Mouse (Mus musculus) heart, embryonic 14.5 days (tissue): ENCODE measurements around the gene Btbd2. TPM values are rescaled to one million over a fixed set of nuclear protein-coding genes. Genes with fewer than 3 reads are reported as not detected.

Experiments
- ATAC-seq: fragments of 200-750 bp; cut with Nextera tagmentation; 2 replicates; pipeline ENCODE4 v1.8.0; 2017; ENCODE audit warnings: low read depth, moderate TSS enrichment; ENCODE audit not compliant: insufficient number of reproducible peaks, insufficient read depth, low FRiP score
- H3K27ac ChIP-seq, 2 experiments: fragments of 200-500 bp in 1 of 2; fragments of 300-500 bp in 1 of 2; sonication (generic) in 1 of 2; replicated peaks in 1 of 2; 2 replicates each; pipeline ENCODE4 v1.5.1; 2012 to 2014; ENCODE audit warnings: low read depth in 2 of 2, low read length in 2 of 2, control low read depth in 1 of 2, mild to moderate bottlenecking in 1 of 2, mixed read lengths in 1 of 2; ENCODE audit not compliant: control insufficient read depth in 1 of 2, insufficient read depth in 1 of 2
- H3K27me3 ChIP-seq: fragments of 300-500 bp; sonication (generic); 2 replicates; pipeline ENCODE4 v1.6.1; 2014; ENCODE audit warnings: mild to moderate bottlenecking, low read length, control low read depth; ENCODE audit not compliant: control insufficient read depth, insufficient read depth
- H3K36me3 ChIP-seq: fragments of 300-500 bp; sonication (generic); 2 replicates; pipeline ENCODE4 v1.6.1; 2014; ENCODE audit warnings: mild to moderate bottlenecking, control low read depth, low read length, mixed read lengths; ENCODE audit not compliant: control insufficient read depth, insufficient read depth
- H3K4me1 ChIP-seq, 2 experiments: fragments of 200-500 bp in 1 of 2; fragments of 300-500 bp in 1 of 2; sonication (generic) in 1 of 2; 2 replicates each; pipeline ENCODE4 v1.6.1; 2012 to 2014; ENCODE audit warnings: low read length in 2 of 2, control low read depth in 1 of 2, mixed read lengths in 1 of 2; ENCODE audit not compliant: control insufficient read depth in 2 of 2, insufficient read depth in 2 of 2
- H3K4me2 ChIP-seq: fragments of 300-500 bp; sonication (generic); 2 replicates; pipeline ENCODE4 v1.6.1; 2014; ENCODE audit warnings: mild to moderate bottlenecking, low read length
- H3K4me3 ChIP-seq, 2 experiments: fragments of 200-500 bp in 1 of 2; fragments of 300-500 bp in 1 of 2; sonication (generic) in 1 of 2; 2 replicates each; pipeline ENCODE4 v1.5.1; 2012 to 2014; ENCODE audit warnings: low read length in 2 of 2, mild to moderate bottlenecking in 2 of 2, control low read depth in 1 of 2, low read depth in 1 of 2, moderate library complexity in 1 of 2; ENCODE audit not compliant: control insufficient read depth in 1 of 2, insufficient read depth in 1 of 2
- H3K9ac ChIP-seq: fragments of 300-500 bp; sonication (generic); 2 replicates; pipeline ENCODE4 v1.6.1; 2014; ENCODE audit warnings: mild to moderate bottlenecking, low read length
- H3K9me3 ChIP-seq: fragments of 300-500 bp; sonication (generic); 2 replicates; pipeline ENCODE4 v1.6.1; 2016; ENCODE audit warnings: low read length, control low read depth; ENCODE audit not compliant: control insufficient read depth
- WGBS: fragments of 180-500 bp; shearing (Covaris S2); extraction: QIAGEN DNeasy Blood & Tissue Kit; methylation state at CpG from one replicate; pipeline ENCODE4 v1.1.7; 2014; 5-methylcytosine and 5-hydroxymethylcytosine counted together
- polyA plus RNA-seq: library from polyadenylated mRNA; unstranded; fragments of >200 nt; fragmentation: Nextera tagmentation; extraction: Ambion mirVana; gene quantifications from 2 replicates; pipeline ENCODE4 v1.2.1, GENCODE M21; 2014

Btbd2 gene
- polyA plus RNA-seq, 1 experiment from 2014 or later, result 53.8 TPM

DNA sequence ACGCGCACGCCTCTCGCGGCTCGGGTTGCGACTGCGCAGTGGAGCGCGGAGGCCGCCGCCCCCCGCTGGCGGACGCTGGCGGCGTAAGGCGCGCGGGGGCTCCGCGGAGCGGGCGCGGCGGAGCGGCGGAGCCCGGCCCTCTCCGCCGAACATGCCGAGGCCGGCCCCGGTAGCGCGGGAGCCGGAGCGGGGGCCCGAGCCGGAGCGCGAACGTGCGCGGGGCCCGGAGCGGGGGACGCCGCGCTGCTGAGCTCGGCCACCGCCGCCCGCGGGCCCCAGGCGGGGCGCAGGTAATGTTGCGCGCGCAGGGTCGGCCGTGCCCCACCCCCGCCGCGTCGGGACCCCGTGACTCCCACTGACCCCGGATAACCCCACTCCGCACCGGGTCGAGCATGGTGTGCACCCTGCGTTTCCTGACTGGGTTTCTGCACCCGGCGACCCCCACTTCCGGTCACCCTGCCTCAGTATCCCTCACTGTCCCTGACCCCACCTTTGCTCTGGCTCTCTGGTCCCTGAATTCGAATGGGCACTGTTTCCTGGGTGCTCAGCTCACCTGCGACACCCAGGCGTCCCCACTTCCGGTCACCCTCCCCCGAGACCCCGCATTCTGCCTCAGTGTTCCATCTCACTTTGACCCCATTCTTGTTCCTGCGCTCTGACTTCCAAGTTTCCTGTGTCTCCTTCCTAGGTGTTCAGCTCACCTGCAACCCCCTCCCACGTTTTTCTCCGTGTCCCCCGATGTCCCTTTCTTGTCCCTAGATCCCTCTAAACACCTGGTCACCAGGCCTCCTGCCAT is 34.0 kb downstream of the Btbd2 start, which contains the start of gene Csnk1g2:
Gene Csnk1g2 (plus strand): TSS at position 178 of the 796 bp plus-strand sequence.
- under 1% methylated on average over 74 of the region's 85 CpGs for WGBS
- peak within 1 kb of the TSS; percentile 90 to 99 for H3K27ac ChIP-seq

DNA sequence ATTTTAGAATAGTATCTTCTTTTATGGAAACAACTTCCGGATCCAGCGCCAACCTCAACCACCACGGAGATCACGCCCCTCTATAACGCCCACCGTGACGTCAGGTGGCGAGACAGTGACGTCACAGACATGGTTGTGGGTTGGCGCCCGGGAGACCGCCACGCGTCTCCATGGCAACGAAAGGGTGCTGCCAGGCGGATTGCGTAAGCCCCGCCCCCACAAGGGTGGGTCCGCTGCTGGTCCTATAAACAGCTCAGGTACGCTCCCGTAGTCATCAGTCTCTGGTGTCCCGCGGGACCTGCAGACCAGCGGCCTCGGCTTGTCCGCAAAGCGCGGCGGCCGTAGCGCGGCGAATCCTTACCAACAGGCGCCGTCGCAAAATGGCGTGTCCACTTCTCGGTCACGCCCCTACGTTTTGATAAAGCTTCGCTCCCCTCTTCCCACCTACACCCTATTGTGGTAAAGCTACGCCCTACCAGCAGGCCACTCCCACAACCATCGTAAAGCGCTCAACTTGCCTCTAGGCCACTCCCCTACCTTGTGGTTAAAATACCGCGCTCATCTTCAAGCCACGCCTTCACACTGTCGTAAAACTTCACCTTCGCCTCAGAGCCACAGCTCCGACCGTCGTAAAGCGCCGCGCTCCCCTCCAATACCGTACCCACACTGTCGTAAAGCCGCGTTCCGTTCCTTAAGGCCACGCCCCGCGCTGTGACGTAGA is 34.8 kb downstream of the Btbd2 start:
- H3K36me3 ChIP-seq, result no peaks in the 10 kb centered on the region
- WGBS, result under 1% methylated on average over 64 of the region's 64 CpGs
- H3K4me2 ChIP-seq, result peak overlapping the region; percentile 71
- H3K9me3 ChIP-seq, result no peaks in the 10 kb centered on the region
- peaks cover 20 to 40% of the 10 kb centered on the region in 2 experiments for H3K4me1 ChIP-seq
- H3K4me3 ChIP-seq, result peak overlapping the region; percentile 86 to 92
- peak; percentile 95 for ATAC-seq
- peak overlapping the region; percentile 96 for H3K9ac ChIP-seq
- H3K27me3 ChIP-seq, result no peaks in the 10 kb centered on the region
- H3K27ac ChIP-seq, result peak overlapping the region; percentile 90 to 99

More for the DNA sequence above, 34.0 kb downstream of the Btbd2 start, which contains the start of gene Csnk1g2:
- Histone ChIP-seq H3K4me1 (peaks cover 27 to 47% of the 10 kb centered on the region in 2 experiments), H3K9me3 (no peaks in the 10 kb centered on the region), H3K36me3 (no peaks in the 10 kb centered on the region), H3K4me2 (peak within 1 kb of the TSS; percentile 98), H3K4me3 (peak within 1 kb of the TSS; percentile 86 to 92), H3K27me3 (no peaks in the 10 kb centered on the region), H3K9ac (peak within 1 kb of the TSS; percentile 96)
- peak; percentile 10 for ATAC-seq

DNA sequence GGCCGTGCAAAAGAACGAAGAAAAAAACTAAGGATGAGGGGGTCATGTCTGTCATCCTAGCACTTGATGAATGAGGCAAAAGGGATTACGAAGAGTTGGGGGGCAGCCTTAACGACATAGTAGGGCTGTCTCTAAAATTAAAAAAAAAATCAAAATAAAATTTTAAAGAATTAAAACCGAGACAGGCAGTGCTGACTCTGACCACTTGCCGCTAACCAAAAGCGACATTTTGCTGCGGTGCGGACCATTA is 35.3 kb downstream of the Btbd2 start:
- Histone ChIP-seq H3K27ac (peak overlapping the region; percentile 89 to 99), H3K4me1 (peaks cover 20 to 39% of the 10 kb centered on the region in 2 experiments), H3K4me2 (peak overlapping the region; percentile 71), H3K9me3 (no peaks in the 10 kb centered on the region), H3K9ac (peak overlapping the region; percentile 63), H3K4me3 (peak overlapping the region; percentile 83 to 92), H3K27me3 (no peaks in the 10 kb centered on the region), H3K36me3 (no peaks in the 10 kb centered on the region)
- 2% methylated on average over 9 of the region's 9 CpGs for WGBS
- ATAC-seq, result no peak

DNA sequence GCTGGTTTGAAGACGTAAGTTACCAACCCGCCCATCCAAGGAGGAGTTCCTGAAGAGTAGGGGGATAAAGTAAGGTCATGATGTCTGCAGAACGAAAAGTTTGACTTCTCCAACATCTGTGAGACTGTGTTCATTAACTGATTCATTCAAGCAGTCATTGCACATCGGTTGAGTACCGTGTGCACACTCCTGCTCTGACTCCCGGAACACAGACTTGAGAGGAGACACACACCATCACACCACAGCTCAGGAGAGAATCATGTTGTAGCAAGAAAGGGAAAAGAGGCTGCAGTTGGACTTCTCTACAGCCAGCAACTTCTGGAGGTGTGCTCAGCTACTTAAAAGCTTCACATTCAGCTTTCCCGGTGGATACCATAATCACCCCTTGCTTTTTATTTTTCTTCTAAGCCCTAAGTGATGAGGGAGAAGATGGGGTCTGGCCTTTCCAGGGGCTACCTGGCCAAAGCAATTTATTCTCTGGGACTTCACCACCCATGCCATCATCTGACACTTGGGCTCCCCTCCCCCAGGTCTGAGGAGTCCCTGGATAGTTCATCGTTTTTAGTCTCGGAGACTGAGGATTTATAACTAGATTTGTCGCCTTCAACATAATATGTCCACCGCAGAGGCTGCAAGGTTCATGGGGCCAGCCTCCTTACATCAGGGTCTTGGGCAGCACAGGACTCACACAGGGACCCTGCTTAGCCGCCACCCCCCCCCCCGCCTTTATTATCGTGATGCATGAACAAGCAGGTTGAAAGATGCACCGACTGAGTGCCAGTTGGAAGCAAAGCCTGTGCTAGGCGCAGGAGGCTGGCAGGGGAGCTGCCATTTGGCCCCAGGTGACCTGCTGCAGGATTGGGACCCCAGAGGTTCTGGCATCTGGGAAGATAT is 35.8 kb downstream of the Btbd2 start:
- Histone ChIP-seq H3K4me2 (peak overlapping the region; percentile 71), H3K9me3 (no peaks in the 10 kb centered on the region), H3K27me3 (no peaks in the 10 kb centered on the region), H3K27ac (peak overlapping the region; percentile 89 to 99), H3K4me1 (peaks cover 18 to 33% of the 10 kb centered on the region in 2 experiments), H3K4me3 (peak overlapping the region; percentile 83 to 92), H3K36me3 (peaks cover 3% of the 10 kb centered on the region), H3K9ac (peak overlapping the region; percentile 63)
- no peak for ATAC-seq
- WGBS, result 58% methylated on average over 16 of the region's 16 CpGs

DNA sequence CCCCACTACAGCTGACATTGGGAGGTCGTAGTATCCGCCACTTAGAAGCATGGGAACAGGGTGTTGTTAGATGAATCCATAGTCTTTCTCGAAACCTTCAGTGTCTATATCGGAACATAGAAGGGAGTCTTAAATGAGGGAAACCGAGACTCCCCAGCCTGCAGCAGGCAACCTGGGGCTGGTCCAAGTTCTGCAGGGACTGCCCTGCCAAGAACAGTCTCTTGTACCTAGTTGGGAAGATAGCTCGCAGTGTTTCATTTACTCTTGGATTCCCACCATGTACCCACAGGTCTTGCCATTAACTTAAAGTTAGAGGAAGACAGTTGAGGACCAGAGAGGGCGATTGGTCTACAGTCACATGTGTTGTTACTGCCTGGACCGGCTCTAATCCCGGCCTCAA is 36.5 kb downstream of the Btbd2 start:
- no peak overlapping the region for H3K9ac ChIP-seq
- H3K27me3 ChIP-seq, result no peaks in the 10 kb centered on the region
- WGBS, result 80% methylated on average over 9 of the region's 9 CpGs
- peaks cover 10% of the 10 kb centered on the region for H3K36me3 ChIP-seq
- H3K4me1 ChIP-seq, result peaks cover 16 to 29% of the 10 kb centered on the region in 2 experiments
- no peak for ATAC-seq
- no peak overlapping the region for H3K4me3 ChIP-seq
- H3K9me3 ChIP-seq, result no peaks in the 10 kb centered on the region
- no peak overlapping the region for H3K27ac ChIP-seq
- H3K4me2 ChIP-seq, result no peak overlapping the region

DNA sequence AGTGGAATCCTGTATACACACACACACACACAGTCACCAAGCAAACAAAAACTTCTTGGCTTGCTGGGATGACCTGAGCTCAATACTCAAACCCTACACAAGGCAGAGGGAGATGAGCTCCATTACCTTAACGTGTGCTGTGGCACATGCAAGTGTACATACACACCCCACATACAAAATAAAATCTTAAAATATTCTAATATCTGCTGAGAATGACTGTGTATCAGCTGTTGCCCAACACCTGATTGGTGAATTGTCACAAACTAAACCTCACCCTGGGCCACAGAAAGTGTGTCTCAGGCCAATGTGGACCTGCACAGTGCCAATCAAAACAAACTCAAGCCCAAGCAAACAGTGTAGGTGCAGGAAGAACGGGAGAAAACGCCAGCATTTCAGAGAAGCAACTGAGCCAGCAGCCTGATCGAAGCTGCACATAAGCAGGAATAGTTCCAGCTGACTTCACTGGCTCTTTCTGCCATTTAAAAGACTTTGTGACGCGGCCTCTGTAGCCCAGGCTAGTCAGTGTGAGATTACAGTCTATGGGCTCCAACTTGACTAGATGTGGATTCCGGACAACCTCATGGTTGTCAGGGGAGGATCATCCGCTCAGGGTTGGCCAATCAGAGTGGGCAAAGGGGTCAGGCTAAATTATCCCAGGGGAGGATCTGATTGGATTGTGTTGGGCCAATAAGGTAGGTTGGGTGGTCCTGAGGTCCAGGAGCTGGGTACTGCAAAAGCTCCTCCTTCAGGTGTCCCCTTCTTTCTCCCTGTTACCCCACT is 37.2 kb downstream of the Btbd2 start:
- Histone ChIP-seq H3K9ac (no peak overlapping the region), H3K4me2 (no peak overlapping the region), H3K4me3 (no peak overlapping the region), H3K27ac (0 out of 4 replicates have a peak overlapping the region, but pooled peaks of 1 of the 2 experiments have one; percentile 24), H3K9me3 (no peaks in the 10 kb centered on the region), H3K36me3 (peaks cover 17% of the 10 kb centered on the region), H3K27me3 (no peaks in the 10 kb centered on the region), H3K4me1 (peaks cover 16 to 22% of the 10 kb centered on the region in 2 experiments)
- WGBS, result 33% methylated on average over 8 of the region's 8 CpGs
- no peak for ATAC-seq
